21 mouse cellular contexts compared by ENCODE assay signal in genomic region chr5:45065917-45066699, GRCm38 (mm10).
DNase-seq lines count a peak whose midpoint lies in the region; ATAC-seq lines count a peak whose summit lies in the region.
"Had no signal": no experiment of that assay in that cellular context is flagged by ENCODE, and none has a peak within 500 bp of the region (broad histone marks: within the 10 kb centered on the region; RNA-seq: fewer than 3 reads in every experiment).

No protein-coding gene starts in this region.

- H3K9me3 ChIP-seq in hindbrain, embryonic 11.5 days (ENCODE audit: control insufficient read depth, low read length), result no peaks in the 10 kb centered on the region
- no peaks in the 10 kb centered on the region for H3K9me3 ChIP-seq in hindbrain, embryonic 12.5 days (replicated peaks)
- no peaks in the 10 kb centered on the region for H3K9me3 ChIP-seq in limb, embryonic 11.5 days (ENCODE audit: control insufficient read depth, low read length)
- H3K9me3 ChIP-seq: embryonic facial prominence, embryonic 12.5 days; forebrain, embryonic 15.5 days; heart, embryonic 10.5 days; hindbrain, embryonic 15.5 days had no signal

- no peak overlapping the region for H3K4me3 ChIP-seq in hindbrain, embryonic 11.5 days (ENCODE audit: low read depth, low read length)
- H3K4me3 ChIP-seq in hindbrain, embryonic 12.5 days, result no peak overlapping the region
- H3K4me3 ChIP-seq in limb, embryonic 11.5 days (ENCODE audit: low read depth, low read length), result no peak overlapping the region
- H3K4me3 ChIP-seq: embryonic facial prominence, embryonic 12.5 days; forebrain, embryonic 15.5 days; heart, embryonic 10.5 days; hindbrain, embryonic 15.5 days had no signal

- no peaks in the 10 kb centered on the region for H3K36me3 ChIP-seq in hindbrain, embryonic 11.5 days (ENCODE audit: control insufficient read depth, insufficient read depth, low read length)
- H3K36me3 ChIP-seq in hindbrain, embryonic 12.5 days, result no peaks in the 10 kb centered on the region
- no peaks in the 10 kb centered on the region for H3K36me3 ChIP-seq in limb, embryonic 11.5 days (ENCODE audit: control insufficient read depth, insufficient read depth, low read length)
- H3K36me3 ChIP-seq: embryonic facial prominence, embryonic 12.5 days; forebrain, embryonic 15.5 days; heart, embryonic 10.5 days; hindbrain, embryonic 15.5 days had no signal

- no peak overlapping the region for H3K4me2 ChIP-seq in hindbrain, embryonic 11.5 days (replicated peaks; ENCODE audit: low read depth, low read length)
- no peak overlapping the region for H3K4me2 ChIP-seq in hindbrain, embryonic 12.5 days (replicated peaks)
- no peak overlapping the region for H3K4me2 ChIP-seq in limb, embryonic 11.5 days (ENCODE audit: low read depth, severe bottlenecking)
- H3K4me2 ChIP-seq: embryonic facial prominence, embryonic 12.5 days; forebrain, embryonic 15.5 days; hindbrain, embryonic 15.5 days had no signal

- WGBS in hindbrain, embryonic 11.5 days, result 71% methylated on average over 8 of the region's 8 CpGs
- 70% methylated on average over 8 of the region's 8 CpGs for WGBS in hindbrain, embryonic 12.5 days
- 25% methylated on average over 8 of the region's 8 CpGs for WGBS in limb, embryonic 11.5 days

- no peak overlapping the region for H3K9ac ChIP-seq in hindbrain, embryonic 11.5 days (ENCODE audit: low read depth, low read length)
- no peak overlapping the region for H3K9ac ChIP-seq in hindbrain, embryonic 12.5 days
- no peak overlapping the region for H3K9ac ChIP-seq in limb, embryonic 11.5 days (ENCODE audit: low read length)
- H3K9ac ChIP-seq: embryonic facial prominence, embryonic 12.5 days; forebrain, embryonic 15.5 days; hindbrain, embryonic 15.5 days had no signal

- no peaks in the 10 kb centered on the region for H3K4me1 ChIP-seq in hindbrain, embryonic 11.5 days (replicated peaks; ENCODE audit: control insufficient read depth, insufficient read depth, low read length)
- no peaks in the 10 kb centered on the region for H3K4me1 ChIP-seq in hindbrain, embryonic 12.5 days
- 0 out of 2 replicates have a peak, but pooled peaks cover 2% of the 10 kb centered on the region for H3K4me1 ChIP-seq in limb, embryonic 11.5 days (ENCODE audit: control insufficient read depth, insufficient read depth, low read length)
- H3K4me1 ChIP-seq: embryonic facial prominence, embryonic 12.5 days; forebrain, embryonic 15.5 days; heart, embryonic 10.5 days; hindbrain, embryonic 15.5 days had no signal

- no peaks in the 10 kb centered on the region for H3K27me3 ChIP-seq in hindbrain, embryonic 11.5 days (ENCODE audit: control insufficient read depth, insufficient read depth, low read length)
- no peaks in the 10 kb centered on the region for H3K27me3 ChIP-seq in hindbrain, embryonic 12.5 days
- H3K27me3 ChIP-seq in limb, embryonic 11.5 days (ENCODE audit: control insufficient read depth, insufficient read depth, low read length), result no peaks in the 10 kb centered on the region
- H3K27me3 ChIP-seq: CH12.LX; embryonic facial prominence, embryonic 12.5 days; forebrain, embryonic 15.5 days; hindbrain, embryonic 15.5 days had no signal

- intact Hi-C loops in heart, postnatal 36 days (cut with DNase I), result no loop called here

- no peak for DNase-seq in hindbrain, embryonic 11.5 days (ENCODE audit: low spot score)
- peak; percentile 69 for DNase-seq in forelimb bud, embryonic 11.5 days (ENCODE audit: low read depth, low spot score)
- peak; percentile 56 for DNase-seq in limb, embryonic 11.5 days (ENCODE audit: low spot score)
- peak; percentile 25 for DNase-seq in mesoderm, embryonic 11.5 days (ENCODE audit: low read depth, low spot score)
- DNase-seq in liver, result no peak
- DNase-seq in heart, postnatal 36 days, result no peak
- DNase-seq: adrenal gland, adult 8-10 months; adrenal gland, postnatal 36 days; cerebellum, adult 2 months; cerebellum, postnatal 10 days; gastrocnemius, postnatal 10 days; heart, adult 18-20 months; heart, postnatal 10 days had no signal

- H3K27ac ChIP-seq in hindbrain, embryonic 11.5 days (ENCODE audit: low read depth, low read length), result peak overlapping the region; percentile 14; the same call in 1 of the 2 replicates
- no peak overlapping the region for H3K27ac ChIP-seq in hindbrain, embryonic 12.5 days
- 0 out of 2 replicates have a peak overlapping the region, but pooled peaks have one; percentile 55 for H3K27ac ChIP-seq in limb, embryonic 11.5 days (replicated peaks; ENCODE audit: low read depth, low read length)
- H3K27ac ChIP-seq: embryonic facial prominence, embryonic 12.5 days; forebrain, embryonic 15.5 days; heart, embryonic 10.5 days; hindbrain, embryonic 15.5 days had no signal

- no peak; the same call in 1 of the 2 replicates for ATAC-seq in hindbrain, embryonic 11.5 days (ENCODE audit: low FRiP score)
- ATAC-seq in hindbrain, embryonic 12.5 days (ENCODE audit: low FRiP score), result no peak
- ATAC-seq in limb, embryonic 11.5 days (ENCODE audit: insufficient number of reproducible peaks, low FRiP score, low TSS enrichment, low read depth), result peak; percentile 85
- ATAC-seq: forebrain, embryonic 15.5 days; inflammation-experienced regulatory T-cells, adult 6 months; Patski had no signal

Comparison
In these comparisons a context has a peak if more than half of its experiments do, and no peak if none do; other contexts are left out.
1. DNase-seq: peak in forelimb bud, embryonic 11.5 days (single experiment), limb, embryonic 11.5 days (single experiment) and mesoderm, embryonic 11.5 days (single experiment); none in hindbrain, embryonic 11.5 days (single experiment), liver (single experiment) and heart, postnatal 36 days (0 of 2).